Mouse (Mus musculus): Measurements from ENCODE around the gene Map3k19. TPM values are rescaled to one million over a fixed set of nuclear protein-coding genes. Genes with fewer than 3 reads are reported as not detected.
A peak's percentile ranks its signal among the peaks of the same experiment; 100 is the strongest.

Map3k19 gene
- 2.0 and 3.9 TPM in 2 replicates for total RNA-seq (2014; rRNA removed)
- polyA plus RNA-seq (2015; fragmentation: Nextera tagmentation; extraction: Ambion mirVana): 0.74 and 0.98 TPM in 2 replicates

DNA sequence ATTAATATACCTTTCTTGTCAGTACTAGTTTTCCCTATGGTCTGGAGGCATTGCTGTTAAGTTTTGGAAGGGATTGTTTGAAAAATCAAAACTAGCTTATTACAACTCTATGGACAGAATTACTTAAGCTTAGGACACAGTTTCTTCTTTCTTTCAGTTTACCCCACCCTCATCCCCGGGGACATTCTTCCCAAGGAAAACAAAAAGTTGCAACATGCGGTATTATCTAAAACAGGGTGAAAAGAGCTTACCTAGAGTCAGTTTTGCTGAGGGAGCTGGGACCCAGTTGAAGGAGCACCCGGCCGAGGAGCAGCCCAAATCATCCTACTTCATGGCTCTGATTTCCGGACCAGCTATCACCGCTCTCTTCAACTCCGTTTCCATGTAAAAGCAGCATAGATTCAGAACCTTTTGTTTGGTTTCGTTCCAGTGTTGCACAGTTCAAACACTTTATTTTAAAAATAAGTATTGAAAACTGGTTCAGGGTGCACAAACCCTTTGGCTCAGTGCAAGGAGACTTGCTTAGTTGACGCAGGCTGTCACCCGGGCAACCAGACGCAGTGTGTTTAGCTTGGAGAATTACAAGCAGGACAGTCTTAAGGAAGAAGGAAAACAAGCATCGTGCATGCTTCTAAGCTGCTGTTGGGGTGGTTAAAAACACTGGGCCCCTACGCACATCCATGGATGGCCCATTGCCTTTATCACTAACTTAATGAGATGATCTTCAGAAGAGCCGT is at the start of gene Map3k19:
TSS of gene Map3k19 (minus strand) at position 546 of the 737 bp plus-strand sequence.
- Histone ChIP-seq H3K4me2 (ENCODE audit: low read depth, low read length, poor library complexity, severe bottlenecking) (peak within 1 kb of the TSS; percentile 30; the same call in 1 of the 2 replicates), H3K9me3 (ENCODE audit: low read length) (no peaks in the 10 kb centered on the region), H3K36me3 (ENCODE audit: insufficient read depth, low read length) (no peaks in the 10 kb centered on the region), H3K4me1 (ENCODE audit: insufficient read depth, low read length) (no peaks in the 10 kb centered on the region), H3K4me3 (ENCODE audit: low read depth, low read length) (no peak within 1 kb of the TSS), H3K27ac (ENCODE audit: low read depth, low read length) (no peak within 1 kb of the TSS), H3K27me3 (ENCODE audit: insufficient read depth, low read length) (no peaks in the 10 kb centered on the region), H3K9ac (replicated peaks; ENCODE audit: low read length, poor library complexity, severe bottlenecking) (no peak within 1 kb of the TSS)
- TF ChIP-seq CTCF (IDR thresholded peaks at IDR 0.05): no peak
- ATAC-seq (ENCODE audit: low FRiP score) (no peak), DNase-seq (ENCODE audit: low spot score) (peak; percentile 45)
- WGBS: 57% methylated on average over 14 of the region's 14 CpGs

DNA sequence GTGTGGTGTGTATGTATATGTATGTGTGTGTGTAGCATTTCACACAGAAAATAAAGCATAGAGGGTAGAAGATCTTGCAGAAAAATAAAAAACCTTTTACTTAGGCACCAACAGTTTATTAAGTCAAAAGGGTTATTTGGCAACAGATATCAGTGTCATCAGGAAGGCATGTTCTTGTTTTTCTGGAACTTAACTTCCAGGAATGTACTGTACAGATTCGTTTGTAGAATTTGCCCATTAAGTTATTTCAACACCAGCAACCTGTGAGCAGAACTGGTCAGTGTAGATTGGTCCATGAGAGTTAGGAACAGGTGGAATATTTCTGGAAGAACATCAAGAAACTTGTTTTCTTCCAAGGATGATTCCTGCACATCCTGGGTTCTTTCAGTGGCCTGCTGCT is 44.6 kb upstream of the Map3k19 start:
- H3K27ac ChIP-seq (ENCODE audit: low read depth, low read length): no peak overlapping the region
- no peak overlapping the region for H3K4me2 ChIP-seq (ENCODE audit: low read depth, low read length, poor library complexity, severe bottlenecking)
- no peaks in the 10 kb centered on the region for H3K36me3 ChIP-seq (ENCODE audit: insufficient read depth, low read length)
- no peak overlapping the region for H3K4me3 ChIP-seq (ENCODE audit: low read depth, low read length)
- DNase-seq (ENCODE audit: low spot score) (no peak), ATAC-seq (ENCODE audit: low FRiP score) (no peak)
- 90% methylated on average over 1 of the region's 1 CpGs for WGBS
- no peaks in the 10 kb centered on the region for H3K9me3 ChIP-seq (ENCODE audit: low read length)
- no peaks in the 10 kb centered on the region for H3K4me1 ChIP-seq (ENCODE audit: insufficient read depth, low read length)
- TF ChIP-seq CTCF (IDR thresholded peaks at IDR 0.05): no peak
- no peaks in the 10 kb centered on the region for H3K27me3 ChIP-seq (ENCODE audit: insufficient read depth, low read length)
- no peak overlapping the region for H3K9ac ChIP-seq (replicated peaks; ENCODE audit: low read length, poor library complexity, severe bottlenecking)

DNA sequence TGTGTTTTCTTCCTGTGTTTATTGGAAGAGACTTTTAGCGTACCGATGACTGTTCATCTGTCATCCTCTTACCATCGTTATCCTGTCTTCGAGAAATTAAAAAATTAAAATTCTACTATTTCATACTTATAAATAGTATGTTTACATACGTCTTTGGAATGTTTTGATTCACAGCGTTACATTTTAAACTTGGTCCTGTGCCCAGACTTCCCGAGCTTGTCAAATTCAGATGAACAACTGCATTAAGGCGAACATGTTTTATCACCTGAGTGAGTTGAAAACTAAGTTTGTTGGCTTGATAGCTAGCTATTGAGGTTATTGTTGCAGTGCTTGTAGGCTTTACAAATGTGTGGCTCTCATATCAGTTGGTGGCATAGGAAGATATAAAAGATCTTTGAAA is 14.4 kb upstream of the Map3k19 start:
- DNase-seq (ENCODE audit: low spot score) (no peak), ATAC-seq (ENCODE audit: low FRiP score) (no peak; the same call in 1 of the 2 replicates)
- WGBS: 44% methylated on average over 8 of the region's 8 CpGs
- Histone ChIP-seq H3K4me2 (ENCODE audit: low read depth, low read length, poor library complexity, severe bottlenecking) (peak overlapping the region; percentile 68), H3K4me1 (ENCODE audit: insufficient read depth, low read length) (peaks cover 5% of the 10 kb centered on the region; the same call in 1 of the 2 replicates), H3K9me3 (ENCODE audit: low read length) (no peaks in the 10 kb centered on the region), H3K27ac (ENCODE audit: low read depth, low read length) (peak overlapping the region; percentile 83; the same call in 1 of the 2 replicates), H3K4me3 (ENCODE audit: low read depth, low read length) (peak overlapping the region; percentile 67), H3K27me3 (ENCODE audit: insufficient read depth, low read length) (no peaks in the 10 kb centered on the region), H3K9ac (replicated peaks; ENCODE audit: low read length, poor library complexity, severe bottlenecking) (peak overlapping the region; percentile 68), H3K36me3 (ENCODE audit: insufficient read depth, low read length) (no peaks in the 10 kb centered on the region)
- no peak for TF ChIP-seq CTCF (IDR thresholded peaks at IDR 0.05)

DNA sequence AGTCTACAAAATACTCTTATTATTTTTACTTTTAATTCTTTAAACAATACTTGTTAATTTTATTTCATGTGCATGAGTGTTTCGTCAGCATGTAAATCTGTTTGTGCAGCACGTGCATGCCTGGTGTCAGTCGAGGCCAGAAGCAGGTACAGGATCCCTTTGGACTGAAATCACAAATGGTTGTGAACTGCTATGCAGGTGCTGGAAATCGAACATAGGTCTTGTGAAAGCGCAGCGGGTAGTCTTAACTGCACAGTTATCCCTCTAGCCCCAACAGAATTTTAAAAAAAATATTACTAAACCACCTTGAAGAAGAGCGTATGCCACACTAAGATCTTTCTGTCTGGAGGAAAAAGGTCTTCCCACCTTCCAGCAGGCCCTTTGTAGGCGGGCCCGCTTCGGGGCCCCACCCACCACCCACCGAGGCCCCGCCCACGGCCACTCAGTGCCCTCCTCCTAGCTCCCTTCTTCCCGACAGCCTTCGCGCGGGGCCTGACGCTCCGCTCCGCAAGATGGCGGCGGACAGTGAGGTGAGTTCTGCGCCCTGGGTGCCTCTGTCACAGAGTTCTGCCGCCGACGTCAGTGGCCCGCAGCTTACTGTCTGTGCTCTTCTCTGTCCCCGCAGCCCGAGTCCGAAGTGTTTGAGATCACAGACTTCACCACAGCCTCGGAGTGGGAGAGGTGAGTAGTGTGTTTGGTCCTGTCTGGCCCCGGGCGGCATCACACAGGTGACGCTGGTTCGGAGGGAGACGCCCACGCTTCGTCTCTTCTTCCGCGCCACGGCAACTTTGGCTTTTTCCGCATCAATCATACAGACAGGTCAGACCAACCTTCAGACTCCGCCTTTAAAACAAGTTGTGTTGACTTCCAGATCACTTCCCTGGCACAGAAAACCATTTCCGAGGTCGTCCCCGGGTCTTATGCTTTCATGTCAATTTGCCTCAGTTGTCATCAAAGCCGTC is 13.8 kb upstream of the Map3k19 start, which contains the start of gene Rab3gap1:
TSS of gene Rab3gap1 (plus strand) at position 474 of the 962 bp plus-strand sequence.
- peak within 1 kb of the TSS; percentile 67 for H3K4me3 ChIP-seq (ENCODE audit: low read depth, low read length)
- peak within 1 kb of the TSS; percentile 83 for H3K27ac ChIP-seq (ENCODE audit: low read depth, low read length)
- ATAC-seq (ENCODE audit: low FRiP score): peak; percentile 99
- H3K4me1 ChIP-seq (ENCODE audit: insufficient read depth, low read length): peaks cover 5% of the 10 kb centered on the region; the same call in 1 of the 2 replicates
- TF ChIP-seq CTCF (IDR thresholded peaks at IDR 0.05): peak; percentile 22; the same call in 1 of the 2 replicates
- DNase-seq (ENCODE audit: low spot score): peak; percentile 87
- H3K36me3 ChIP-seq (ENCODE audit: insufficient read depth, low read length): no peaks in the 10 kb centered on the region
- 13% methylated on average over 47 of the region's 47 CpGs for WGBS
- H3K27me3 ChIP-seq (ENCODE audit: insufficient read depth, low read length): no peaks in the 10 kb centered on the region
- no peaks in the 10 kb centered on the region for H3K9me3 ChIP-seq (ENCODE audit: low read length)
- peak within 1 kb of the TSS; percentile 68 for H3K4me2 ChIP-seq (ENCODE audit: low read depth, low read length, poor library complexity, severe bottlenecking)
- peak within 1 kb of the TSS; percentile 68 for H3K9ac ChIP-seq (replicated peaks; ENCODE audit: low read length, poor library complexity, severe bottlenecking)

DNA sequence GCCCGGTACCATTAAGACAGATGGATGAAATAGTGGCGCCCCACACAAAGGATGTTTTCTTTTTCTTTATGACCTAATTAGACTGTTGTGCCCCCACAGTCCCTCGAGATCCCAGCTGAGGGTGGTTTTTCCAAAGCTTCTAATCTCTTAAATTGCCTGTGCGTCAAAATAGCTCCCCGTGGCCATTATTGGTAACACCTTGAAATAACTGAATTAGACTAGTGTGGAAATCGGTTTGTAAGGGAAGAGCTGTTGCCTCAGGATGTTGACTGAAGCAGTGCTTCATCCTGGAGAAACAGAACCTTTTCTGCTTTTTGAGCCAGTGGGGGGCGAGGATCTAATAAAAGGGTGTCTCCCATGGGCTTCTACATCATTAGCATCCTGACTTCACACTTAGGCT is 9.0 kb upstream of the Map3k19 start:
- H3K27me3 ChIP-seq (ENCODE audit: insufficient read depth, low read length): no peaks in the 10 kb centered on the region
- no peaks in the 10 kb centered on the region for H3K9me3 ChIP-seq (ENCODE audit: low read length)
- peak; percentile 53 for DNase-seq (ENCODE audit: low spot score)
- ATAC-seq (ENCODE audit: low FRiP score): no peak
- no peak overlapping the region for H3K4me3 ChIP-seq (ENCODE audit: low read depth, low read length)
- no peak overlapping the region for H3K9ac ChIP-seq (replicated peaks; ENCODE audit: low read length, poor library complexity, severe bottlenecking)
- TF ChIP-seq CTCF (IDR thresholded peaks at IDR 0.05): peak; percentile 10; the same call in 1 of the 2 replicates
- WGBS: 34% methylated on average over 7 of the region's 7 CpGs
- no peak overlapping the region for H3K4me2 ChIP-seq (ENCODE audit: low read depth, low read length, poor library complexity, severe bottlenecking)
- no peaks in the 10 kb centered on the region for H3K36me3 ChIP-seq (ENCODE audit: insufficient read depth, low read length)
- 0 out of 2 replicates have a peak overlapping the region, but pooled peaks have one; percentile 18 for H3K27ac ChIP-seq (ENCODE audit: low read depth, low read length)
- no peaks in the 10 kb centered on the region for H3K4me1 ChIP-seq (ENCODE audit: insufficient read depth, low read length)
